Mouse (Mus musculus): Measurements from ENCODE around the gene Ddr1.
"Not testable (repeated sequence)": the region's sequence is repeated elsewhere in the genome, so short reads cannot be mapped to it uniquely, and the experiment has no call there.

Ddr1 gene

DNA sequence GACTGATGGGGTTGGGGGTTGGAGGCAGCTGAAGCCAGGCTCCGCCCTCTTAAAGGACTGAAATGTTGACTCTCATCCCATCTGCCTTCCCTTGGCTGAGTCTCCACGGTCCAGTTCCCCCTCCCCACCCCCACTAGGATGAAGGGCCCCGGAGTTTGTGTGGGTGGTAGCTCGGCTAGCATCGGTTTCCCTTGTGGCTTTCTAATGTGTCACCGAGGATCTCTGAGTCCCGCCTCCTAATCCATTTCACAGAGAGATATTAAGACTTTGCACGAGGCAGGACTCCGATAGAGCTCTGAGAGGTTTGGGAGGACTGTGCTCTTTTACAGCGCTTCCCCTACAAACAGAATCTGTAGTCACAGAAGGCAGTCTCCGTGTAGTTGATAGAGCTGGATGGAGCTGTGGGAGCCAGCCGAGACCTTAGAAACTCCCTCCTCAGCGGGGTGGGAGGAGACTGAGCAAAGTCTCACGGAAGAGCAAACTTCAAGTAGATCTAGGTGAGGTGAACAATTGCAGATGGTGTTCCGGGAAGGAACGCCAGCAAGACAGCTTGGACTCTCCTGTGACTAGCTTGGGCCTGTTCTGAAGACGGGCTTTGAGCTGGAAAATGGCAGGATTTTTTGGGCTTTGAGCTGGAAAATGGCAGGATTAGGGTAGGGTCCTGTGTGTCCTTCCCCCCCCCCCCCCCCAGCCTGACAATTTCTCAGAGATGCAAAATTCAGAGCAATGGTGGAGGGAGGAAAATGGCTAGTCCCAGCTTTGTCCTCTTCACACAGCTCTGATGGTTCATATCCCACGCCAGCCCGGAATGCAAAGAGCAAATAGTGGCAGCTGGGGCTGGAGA lies at the start of gene Ddr1:
Gene Ddr1 (minus strand): TSS at position 1 of the 844 bp plus-strand sequence.
- DNase-seq (ENCODE audit: low read depth, low spot score) = no peak

- DNase-seq (ENCODE audit: low read depth, low spot score) = no peak
These were observed 49.2 kb upstream of the Ddr1 start for GRCm38 (mm10) chr17:35753668-35754067.

DNA sequence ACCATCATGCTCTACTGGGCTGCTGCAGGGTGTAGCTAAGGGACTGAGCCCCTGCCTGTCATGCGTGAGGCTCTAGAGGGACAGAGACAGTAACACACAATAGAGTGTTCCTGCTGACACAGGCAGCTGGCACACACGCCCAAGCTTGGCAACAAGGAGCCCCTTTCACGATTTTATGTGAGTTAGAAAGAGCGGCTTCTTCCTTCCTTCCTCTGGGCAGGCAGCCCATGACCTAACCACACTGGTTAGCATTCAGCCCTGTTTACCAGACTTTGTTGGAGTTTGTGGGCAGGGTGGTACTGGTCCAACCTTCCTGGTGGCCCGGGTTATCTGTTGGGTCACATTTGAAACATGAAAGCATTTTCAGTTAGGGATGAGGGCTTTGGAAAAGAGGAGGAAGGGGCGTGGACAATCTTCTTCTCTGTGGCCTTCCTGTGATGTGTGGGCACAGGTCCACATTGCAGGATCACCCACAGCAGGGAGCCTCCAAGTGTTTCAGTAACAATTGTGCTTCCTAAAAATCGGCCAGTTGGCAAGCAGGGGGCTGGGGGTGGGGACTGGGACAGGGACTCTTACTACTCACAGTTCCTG lies 47.9 kb upstream of the Ddr1 start:
- DNase-seq (ENCODE audit: low read depth, low spot score) = peak; percentile 47

GRCm38 (mm10) chr17:35749685-35750084 lies 45.3 kb upstream of the Ddr1 start:
- DNase-seq (ENCODE audit: low read depth, low spot score) = no peak

- DNase-seq (ENCODE audit: low read depth, low spot score) = no peak
These were observed 39.9 kb upstream of the Ddr1 start for GRCm38 (mm10) chr17:35744361-35744760.

DNA sequence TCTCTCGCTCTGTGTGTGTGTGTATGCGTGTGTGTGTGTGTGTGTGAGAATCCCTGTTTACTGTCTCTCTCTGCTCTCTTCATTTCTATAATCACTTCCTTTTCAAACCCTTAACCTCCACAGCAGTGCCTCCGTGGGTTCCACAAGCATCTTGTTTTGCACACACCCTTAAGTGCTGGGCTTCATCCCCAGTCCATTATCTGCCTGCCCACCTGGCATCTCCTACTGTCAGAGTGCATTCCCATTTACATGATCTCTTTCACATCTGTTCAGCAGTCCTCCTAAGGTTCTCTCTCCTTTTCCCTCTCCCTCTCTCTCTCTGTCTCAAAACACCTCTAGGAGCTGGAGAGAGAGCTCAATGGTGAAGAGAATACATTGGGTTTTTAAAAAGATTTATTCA lies 38.5 kb upstream of the Ddr1 start:
- no peak for DNase-seq (ENCODE audit: low read depth, low spot score)

- DNase-seq (ENCODE audit: low read depth, low spot score) = no peak
These were observed 37.3 kb upstream of the Ddr1 start for GRCm38 (mm10) chr17:35741589-35742226.

- no peak for DNase-seq (ENCODE audit: low read depth, low spot score)
These were observed 36.0 kb upstream of the Ddr1 start for GRCm38 (mm10) chr17:35740276-35740880.

DNA sequence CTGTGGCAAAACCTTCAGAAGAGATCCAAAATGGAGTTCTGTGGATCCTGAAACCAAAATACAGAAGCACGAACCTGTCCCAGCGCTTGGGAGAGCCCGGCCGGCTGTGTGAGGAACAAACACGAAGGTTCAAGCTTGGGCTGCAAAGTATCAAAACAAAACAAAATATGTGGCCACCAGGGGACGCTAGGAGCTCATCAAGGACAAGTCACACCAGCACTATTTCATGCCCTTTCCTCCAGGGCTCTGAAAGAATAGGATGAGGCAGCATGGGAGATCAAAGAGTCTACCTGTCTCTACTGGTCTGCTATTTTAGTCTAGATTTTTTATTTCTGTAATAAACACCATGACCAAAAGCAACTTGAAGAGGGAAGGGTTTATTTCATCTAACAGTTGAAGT lies 35.3 kb upstream of the Ddr1 start:
- peak; percentile 98 for DNase-seq (ENCODE audit: low read depth, low spot score)

DNA sequence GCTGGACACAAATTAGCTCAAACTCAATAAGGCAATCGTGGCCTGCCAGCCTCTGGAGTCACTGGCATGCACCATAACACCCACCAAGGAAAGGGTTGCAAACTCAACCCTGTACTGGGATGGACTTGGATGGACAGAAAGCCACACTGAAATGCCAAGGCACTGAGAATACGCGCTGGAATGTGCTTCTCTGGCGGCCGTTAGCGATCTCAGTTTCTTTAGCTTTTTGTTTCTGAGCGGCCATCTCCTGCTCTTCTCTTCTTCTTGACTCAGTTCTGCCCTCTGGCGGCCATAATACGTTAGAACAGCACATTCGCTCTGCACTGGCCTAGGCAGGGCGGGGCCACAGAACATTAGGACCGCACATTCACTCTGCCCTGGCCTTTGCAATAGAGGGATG lies 33.3 kb upstream of the Ddr1 start:
- peak; percentile 99 for DNase-seq (ENCODE audit: low read depth, low spot score)

GRCm38 (mm10) chr17:35736280-35736960 lies 32.0 kb upstream of the Ddr1 start:
- peak; percentile 89 for DNase-seq (ENCODE audit: low read depth, low spot score)

GRCm38 (mm10) chr17:35734478-35734877 lies 30.1 kb upstream of the Ddr1 start:
- DNase-seq (ENCODE audit: low read depth, low spot score) = no peak

GRCm38 (mm10) chr17:35733398-35733797 lies 29.0 kb upstream of the Ddr1 start:
- DNase-seq (ENCODE audit: low read depth, low spot score) = no peak

DNA sequence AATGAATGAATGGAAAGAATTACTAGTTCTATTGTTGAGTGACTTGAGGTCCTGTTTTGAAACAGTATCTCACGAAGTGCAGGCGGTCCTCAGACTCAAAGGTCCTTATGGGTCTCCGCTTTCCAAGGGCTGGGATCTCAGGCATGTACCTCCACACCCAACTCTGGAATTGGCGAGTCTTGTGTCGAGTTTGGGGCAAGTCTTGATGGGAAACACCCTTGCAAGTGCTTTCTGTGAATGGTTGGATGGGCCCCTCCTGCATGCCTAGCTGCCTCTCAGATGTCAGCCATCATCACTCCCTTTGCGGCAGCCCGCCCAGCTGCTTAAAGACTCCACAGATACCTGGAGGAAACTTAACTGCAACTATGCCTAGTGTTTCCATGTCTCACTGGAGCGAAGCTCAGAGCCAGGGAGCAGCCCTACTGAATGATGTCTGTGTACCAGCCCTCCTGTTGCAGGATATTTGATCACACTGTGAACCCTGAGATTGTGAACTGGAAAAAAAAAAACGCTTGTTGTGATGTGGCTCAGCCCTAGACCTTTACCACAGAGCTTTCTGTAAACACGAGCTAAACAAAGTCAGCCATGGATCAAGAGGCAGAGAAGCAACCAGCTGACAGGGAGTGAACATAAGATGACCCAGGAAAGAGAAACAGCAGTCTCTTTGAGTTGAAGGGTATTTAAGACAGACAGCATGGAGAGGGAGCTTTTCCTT lies 27.2 kb upstream of the Ddr1 start:
- DNase-seq (ENCODE audit: low read depth, low spot score) = no peak

- DNase-seq (ENCODE audit: low read depth, low spot score) = not testable (repeated sequence)
These were observed 25.7 kb upstream of the Ddr1 start for GRCm38 (mm10) chr17:35730112-35730511.

DNA sequence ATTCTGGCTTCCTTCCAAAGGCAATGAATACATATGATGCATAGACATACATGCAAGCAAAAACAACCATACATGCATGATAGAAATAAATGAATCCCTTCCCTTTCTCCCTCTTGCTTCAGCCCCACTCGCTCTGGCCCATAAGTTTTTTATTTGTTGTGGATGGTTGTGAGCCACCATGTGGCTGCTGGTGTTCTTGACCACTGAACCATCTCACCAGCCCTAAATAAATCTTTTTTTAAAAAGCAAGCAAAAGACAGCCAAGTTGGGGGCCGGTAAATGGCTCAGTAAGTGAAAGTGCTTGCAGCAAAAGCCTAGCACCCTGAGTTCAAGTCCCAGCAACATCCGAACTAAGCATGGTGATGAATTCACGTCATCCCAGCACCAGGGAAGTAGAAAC lies 24.4 kb upstream of the Ddr1 start:
- no peak for DNase-seq (ENCODE audit: low read depth, low spot score)

- no peak for DNase-seq (ENCODE audit: low read depth, low spot score)
These were observed 23.2 kb upstream of the Ddr1 start for GRCm38 (mm10) chr17:35727471-35728205.

DNA sequence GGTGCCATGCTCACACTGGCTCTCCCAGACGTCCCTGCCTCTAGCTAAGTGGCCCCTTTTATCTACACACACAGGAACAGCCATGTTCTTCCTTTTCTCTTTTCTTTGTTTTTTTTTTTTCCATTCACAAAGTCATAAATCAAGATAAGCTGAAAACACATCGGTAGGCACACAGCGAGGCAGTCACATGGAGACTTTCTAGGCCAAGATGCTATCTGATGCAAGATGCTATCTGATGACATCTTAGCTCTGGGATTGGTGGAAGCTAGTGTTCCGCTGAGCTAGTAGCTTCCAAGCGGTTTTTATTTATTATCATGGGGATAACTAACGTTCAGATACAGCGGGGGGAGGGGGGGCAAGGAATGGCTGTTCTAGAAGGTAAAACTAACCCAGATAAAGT lies 22.6 kb upstream of the Ddr1 start:
- DNase-seq (ENCODE audit: low read depth, low spot score) = no peak

DNA sequence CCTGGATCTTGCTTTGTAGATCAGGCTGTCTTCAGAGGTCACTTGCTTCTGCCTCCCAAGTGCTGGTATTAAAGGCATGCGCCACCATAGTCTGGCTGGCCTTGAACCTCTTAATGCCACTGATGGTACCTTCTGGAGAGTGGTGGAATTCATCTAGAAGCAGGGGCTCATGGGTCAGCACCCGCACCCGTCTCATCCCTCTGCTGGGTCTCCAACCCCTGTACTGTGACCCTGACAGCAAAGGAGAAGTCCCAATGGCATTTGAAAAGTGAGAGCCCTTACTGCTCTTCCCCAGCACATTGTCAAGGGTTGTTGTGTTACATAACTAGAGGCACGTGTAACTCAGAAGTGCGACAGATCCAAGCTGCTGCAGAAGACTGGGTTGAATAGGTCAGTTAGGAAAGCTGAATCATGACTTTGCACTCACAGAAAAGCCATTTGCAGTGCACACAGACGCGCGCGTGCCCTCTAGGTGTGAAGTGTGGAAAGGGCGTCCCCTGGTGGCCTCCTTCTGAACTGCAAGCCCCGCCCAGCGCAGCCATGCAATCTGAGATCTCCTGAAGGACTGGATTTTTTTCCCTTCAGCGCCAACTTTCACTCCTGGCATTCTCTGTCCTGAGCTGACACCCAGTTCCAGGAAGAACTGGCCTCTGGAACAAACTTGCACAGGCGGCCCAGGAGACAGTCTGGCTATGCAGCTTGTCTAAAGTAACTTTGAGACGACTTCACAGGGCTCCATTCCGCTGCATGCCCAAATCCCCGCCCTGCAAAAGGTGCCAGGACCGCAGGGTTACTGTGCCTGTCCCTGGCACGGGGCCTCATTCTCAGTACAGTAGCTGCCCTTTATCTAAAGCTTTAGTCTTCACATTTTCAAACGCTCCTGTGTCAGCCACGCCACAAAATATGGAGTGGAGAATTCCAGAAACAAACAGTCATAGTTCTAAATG lies 21.1 kb upstream of the Ddr1 start:
- DNase-seq (ENCODE audit: low read depth, low spot score) = peak; percentile 96
